Mouse (Mus musculus): ENCODE results near the gene Kctd11.

- no peak for TF ChIP-seq POLR2A (IDR thresholded peaks at IDR 0.05; ENCODE audit: insufficient read depth, low read length)
- TF ChIP-seq CTCF (IDR thresholded peaks at IDR 0.05; ENCODE audit: low read depth, low read length): no peak
Observed at GRCm38 (mm10) chr11:69838714-69839104, 42.5 kb downstream of the Kctd11 start.

Data from ES-Bruce4 (cell line).